Mouse (Mus musculus) testis, postnatal 14 days (tissue): Measurements from ENCODE around the gene Bola1.

Source experiments
- DNase-seq: peaks from one replicate; pipeline ENCODE4 v3.0.0; 2021; ENCODE audit warnings: low spot score

The Bola1 gene

GRCm38 (mm10) chr3:96151836-96152235 is 67.7 kb downstream of the Bola1 start:
- DNase-seq, result no peak

- DNase-seq, result no peak
These were observed 71.6 kb downstream of the Bola1 start for GRCm38 (mm10) chr3:96147950-96148349.
